Mouse (Mus musculus) heart, adult 11 months (tissue): ENCODE measurements at regions not wholly inside any gene's neighbourhood (a gene's known extent, or its start where the extent isn't known, plus 50 kb on each side); places are given as distances from the start of the nearest gene placed in this dataset.
A peak's percentile ranks its signal among the peaks of the same experiment; 100 is the strongest.

Experiments used
- DNase-seq: peaks from one replicate; pipeline ENCODE4 v3.0.0; 2022

GRCm38 (mm10) chr1:183622341-183622740, 204.3 kb downstream of the Hhipl2 start:
- DNase-seq = peak; percentile 6

DNA sequence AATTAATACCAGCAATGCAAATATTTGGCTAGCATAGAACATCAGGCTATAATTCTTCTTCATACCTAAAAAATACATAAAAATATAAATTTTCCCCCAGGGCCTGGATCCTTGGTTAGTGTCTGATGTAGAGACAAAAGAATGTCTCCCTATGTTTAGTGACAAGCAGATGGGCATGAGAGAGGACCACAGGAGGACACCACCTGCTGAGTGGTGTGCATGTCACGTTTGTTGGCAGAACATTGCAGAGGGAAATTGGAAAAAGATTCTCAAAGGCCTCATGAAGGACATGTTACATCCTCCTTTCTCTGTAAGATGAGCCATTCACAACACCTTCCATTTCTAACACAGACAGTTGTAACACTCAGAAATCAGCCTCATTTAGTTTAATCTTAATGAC, 206.3 kb downstream of the Hhipl2 start:
- DNase-seq = no peak

GRCm38 (mm10) chr1:183633810-183634209, 215.8 kb downstream of the Hhipl2 start:
- DNase-seq = peak; percentile 84

GRCm38 (mm10) chr1:183634836-183635235, 216.8 kb downstream of the Hhipl2 start:
- DNase-seq = peak; percentile 41

DNA sequence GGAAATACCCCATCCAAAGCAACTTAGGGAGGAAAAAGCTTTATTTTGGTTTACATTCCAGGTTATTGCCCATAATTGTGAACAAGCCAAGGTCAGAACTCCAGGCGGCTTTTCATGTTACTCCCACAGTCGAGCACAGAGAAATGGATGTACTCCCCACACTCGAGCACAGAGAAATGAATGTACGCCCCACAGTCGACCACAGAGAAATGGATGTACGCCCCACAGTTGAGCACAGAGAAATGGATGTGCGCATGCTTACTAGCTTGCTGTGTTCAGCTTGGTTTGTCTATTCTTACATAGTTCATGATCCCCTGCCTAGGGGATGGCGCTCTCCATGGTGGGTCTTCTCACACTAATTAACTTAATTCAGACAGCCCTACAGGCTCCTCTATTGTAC, 219.2 kb downstream of the Hhipl2 start:
- peak; percentile 59 for DNase-seq

GRCm38 (mm10) chr1:183639332-183639731, 221.3 kb downstream of the Hhipl2 start:
- DNase-seq = peak; percentile 69

DNA sequence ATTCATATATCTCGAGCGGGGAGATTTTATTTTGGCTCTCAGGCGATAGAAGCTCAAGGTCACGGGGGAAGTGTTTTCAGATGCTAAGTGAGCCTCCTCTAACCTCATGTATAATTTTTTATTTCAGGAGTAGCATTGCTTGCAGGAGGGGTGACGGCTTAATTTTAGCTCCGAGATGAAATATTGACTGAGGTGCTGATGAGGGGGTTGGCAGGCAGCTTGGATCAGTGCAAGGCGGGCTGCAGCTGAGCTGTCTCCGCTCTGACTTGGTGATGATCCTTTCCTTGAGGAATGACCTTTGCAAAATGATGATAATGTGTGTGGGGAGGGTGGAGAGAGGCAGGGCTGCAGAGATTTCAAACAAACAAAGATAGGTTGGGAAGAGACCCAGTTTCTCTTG, 222.6 kb downstream of the Hhipl2 start:
- DNase-seq = peak; percentile 73

GRCm38 (mm10) chr1:183644001-183644400, 226.0 kb downstream of the Hhipl2 start:
- DNase-seq = no peak

DNA sequence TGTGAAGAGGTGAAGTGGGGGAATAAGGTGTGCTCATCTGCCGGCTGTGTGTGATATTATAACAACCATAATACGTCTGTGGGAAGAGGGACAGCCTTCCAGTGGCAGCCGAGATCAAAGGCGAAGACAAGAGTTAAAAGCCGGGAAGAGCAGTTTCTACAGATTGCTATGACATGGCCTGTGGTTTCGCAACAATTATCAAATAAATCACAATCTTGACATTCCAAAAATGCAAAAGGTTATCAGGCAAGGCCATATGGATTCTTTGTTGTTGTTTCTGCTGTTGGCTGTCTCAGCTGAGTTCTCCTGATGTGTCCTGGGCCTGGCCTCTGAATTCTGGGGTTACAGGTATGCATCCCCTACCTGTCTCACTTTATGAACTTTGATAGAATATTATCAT, 235.9 kb downstream of the Hhipl2 start:
- no peak for DNase-seq

GRCm38 (mm10) chr1:183657043-183657442, 239.0 kb downstream of the Hhipl2 start:
- DNase-seq = no peak

GRCm38 (mm10) chr1:183660541-183660940, 242.5 kb downstream of the Hhipl2 start:
- DNase-seq = no peak

DNA sequence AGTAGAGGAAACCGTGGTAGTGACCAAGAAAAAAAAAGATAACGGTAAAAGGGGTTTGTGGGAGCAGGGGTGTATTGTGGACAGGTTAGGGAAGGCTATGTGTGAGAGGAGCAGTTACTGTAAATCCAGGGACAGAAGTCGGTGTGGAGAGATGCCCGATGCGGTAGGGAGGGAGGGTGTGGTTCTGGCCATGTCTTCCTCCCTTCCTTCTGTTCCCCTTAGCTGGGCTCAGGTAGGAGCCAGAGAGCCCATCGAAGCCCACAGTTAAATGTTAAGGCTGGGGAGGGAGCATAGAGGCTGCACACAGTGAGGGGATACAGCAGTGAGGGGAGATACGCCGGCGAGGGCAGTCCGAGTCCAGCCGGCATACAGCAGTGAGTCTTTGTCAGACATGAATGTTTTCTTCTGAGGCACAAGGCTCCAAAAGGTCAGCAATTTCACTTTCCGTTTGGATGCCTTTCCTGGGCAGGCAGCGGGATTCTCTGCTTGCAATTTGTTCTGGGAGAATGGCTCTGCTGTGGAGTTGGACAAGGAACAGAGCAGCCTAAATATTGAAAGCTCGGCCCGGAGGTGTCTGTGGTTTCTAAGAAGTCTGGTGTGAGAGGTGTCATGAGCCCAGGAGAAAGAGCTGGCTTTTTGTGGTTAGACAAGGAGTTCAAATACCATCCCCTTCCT, 244.5 kb downstream of the Hhipl2 start:
- DNase-seq = no peak

DNA sequence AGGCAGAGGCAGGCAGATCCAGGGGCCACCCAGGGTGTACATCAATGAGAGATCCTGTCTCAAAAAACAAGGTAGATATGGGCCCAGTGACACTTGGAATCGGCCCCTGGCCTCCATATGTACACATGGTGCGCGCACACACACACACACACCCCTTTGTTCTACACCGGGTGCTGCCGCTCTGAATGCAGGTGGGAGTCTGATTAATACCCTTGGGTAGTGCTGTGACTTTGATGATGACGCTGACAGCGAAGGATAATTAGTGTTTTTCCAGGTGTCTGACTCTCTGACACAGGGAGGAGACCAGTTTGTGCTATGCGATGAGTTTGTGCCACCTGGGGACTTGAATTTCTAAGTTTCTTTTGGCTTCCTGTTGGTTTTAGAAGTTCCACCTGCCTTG, 251.3 kb downstream of the Hhipl2 start:
- peak; percentile 82 for DNase-seq

DNA sequence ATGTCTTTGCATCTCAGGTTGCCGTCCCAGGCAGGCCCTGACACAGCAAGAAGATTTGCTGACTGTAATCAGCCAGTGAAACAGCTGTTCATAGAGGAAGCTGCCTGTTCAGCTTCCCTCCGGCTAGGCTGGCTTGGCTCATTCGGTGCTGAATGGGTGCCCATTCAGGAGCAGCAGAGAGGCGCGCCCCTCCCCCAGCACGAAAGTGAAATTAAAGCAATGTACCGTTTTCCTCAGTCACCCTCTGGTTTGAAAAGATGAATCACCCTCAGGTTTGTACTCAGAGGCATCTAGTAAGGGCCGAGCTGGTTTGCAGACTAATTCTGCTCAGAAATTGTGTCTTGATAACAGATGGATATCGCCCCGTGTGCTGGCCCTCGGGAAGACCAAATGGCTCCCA, 251.7 kb downstream of the Hhipl2 start:
- peak; percentile 95 for DNase-seq

DNA sequence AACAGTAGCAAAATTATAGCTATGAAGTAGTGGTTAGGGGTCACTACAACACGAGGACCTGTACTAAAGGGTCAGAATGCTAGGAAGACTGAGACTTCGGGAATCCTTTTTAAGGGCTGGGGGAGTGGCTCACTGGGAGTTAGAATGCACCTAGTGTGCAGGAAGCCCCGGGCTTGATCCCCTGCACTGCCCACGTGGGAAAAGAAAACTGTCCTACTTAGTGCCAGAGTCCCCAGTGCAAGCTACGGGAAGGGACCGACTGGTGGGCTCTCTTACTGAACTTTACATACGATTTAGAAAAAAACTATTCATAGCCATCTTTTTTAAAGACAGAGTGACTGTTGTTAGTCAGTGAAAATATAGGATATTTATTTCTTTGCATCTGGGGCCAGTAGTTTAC, 252.5 kb downstream of the Hhipl2 start:
- DNase-seq = peak; percentile 81

- DNase-seq = peak; percentile 92
These were observed 253.5 kb downstream of the Hhipl2 start for GRCm38 (mm10) chr1:183671541-183671940.

DNA sequence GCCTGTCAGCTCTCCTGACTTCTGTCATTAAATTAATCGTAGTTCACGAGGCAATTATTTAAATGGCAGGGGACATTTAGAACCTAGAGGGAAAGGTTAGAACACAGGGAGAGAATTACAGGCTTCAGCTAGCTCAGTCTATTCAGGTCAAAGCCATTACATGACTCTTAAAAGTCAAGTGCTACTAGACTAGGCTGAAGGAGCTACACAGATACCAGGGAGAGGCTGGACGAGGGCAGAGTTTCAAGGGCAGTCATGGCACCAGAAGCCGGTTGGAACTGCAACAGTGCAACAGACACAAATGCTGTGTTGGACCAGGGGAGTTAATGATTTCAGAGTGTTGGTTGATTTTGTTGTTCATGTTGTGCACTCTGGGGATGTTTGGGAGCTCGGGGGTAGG, 254.5 kb downstream of the Hhipl2 start:
- no peak for DNase-seq

- DNase-seq = peak; percentile 34
These were observed 259.6 kb downstream of the Hhipl2 start for GRCm38 (mm10) chr1:183677585-183677984.

DNA sequence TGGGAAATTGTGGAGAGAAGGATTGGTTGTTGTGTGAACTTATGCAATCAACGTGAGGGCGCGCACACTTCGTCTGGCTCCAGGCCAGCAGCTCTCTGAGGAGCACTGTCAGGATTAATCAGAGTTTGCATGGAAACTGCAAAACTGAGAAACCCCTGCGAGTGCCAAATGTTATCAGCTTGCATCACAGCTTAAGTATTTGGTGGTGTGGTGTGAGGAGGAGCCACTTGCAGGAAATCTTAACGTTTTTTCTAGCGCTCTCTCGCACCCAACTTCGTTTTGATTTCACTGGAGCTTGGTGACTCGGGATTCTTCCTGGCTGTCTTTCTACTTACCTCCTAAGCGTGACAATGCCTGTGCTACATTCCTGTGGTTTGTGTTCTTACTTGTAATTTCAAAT, 261.9 kb downstream of the Hhipl2 start:
- peak; percentile 96 for DNase-seq

DNA sequence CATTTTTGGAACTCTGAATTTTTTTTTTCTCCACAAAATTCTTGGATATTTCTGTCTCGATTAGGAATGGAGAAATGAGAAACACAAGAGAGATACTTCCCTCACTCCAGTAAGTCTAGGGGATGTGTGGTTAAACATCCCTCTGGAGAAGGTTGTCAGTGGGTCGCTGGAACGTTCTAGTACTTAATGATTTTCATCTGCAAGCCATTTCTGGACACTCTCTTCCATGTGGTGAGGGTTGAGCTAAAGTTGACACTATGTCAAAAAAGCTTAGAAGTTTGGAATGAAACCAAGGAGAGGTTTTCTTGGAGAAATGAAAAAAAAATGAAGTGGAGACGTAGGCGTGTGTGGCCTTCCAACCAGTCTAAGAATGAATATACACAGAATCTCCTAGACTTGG, 268.0 kb downstream of the Hhipl2 start:
- DNase-seq = peak; percentile 14

DNA sequence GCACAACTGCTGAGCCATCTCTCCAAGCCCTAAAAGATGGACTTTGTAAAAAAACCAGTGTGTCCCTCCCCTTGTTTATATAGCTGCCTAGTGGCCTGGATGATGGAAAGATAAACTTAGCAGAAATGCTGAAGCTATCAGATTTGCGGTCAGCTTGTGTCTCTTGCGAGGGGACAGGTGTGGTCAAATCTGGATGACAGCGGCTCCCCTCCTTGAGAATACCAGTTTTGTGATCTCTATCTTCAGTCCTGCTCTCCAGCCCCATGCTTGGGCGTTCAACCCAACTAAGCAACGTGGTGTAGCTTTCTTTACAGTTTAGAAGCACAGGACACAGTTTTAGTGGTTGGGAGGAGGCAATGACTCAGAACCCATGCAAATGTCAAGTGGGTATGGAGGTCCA, 274.7 kb downstream of the Hhipl2 start:
- peak; percentile 59 for DNase-seq

GRCm38 (mm10) chr1:183699284-183699683, 281.3 kb downstream of the Hhipl2 start:
- no peak for DNase-seq

GRCm38 (mm10) chr1:183702888-183703287, 284.9 kb downstream of the Hhipl2 start:
- no peak for DNase-seq

- no peak for DNase-seq
These were observed 294.9 kb downstream of the Hhipl2 start for GRCm38 (mm10) chr1:183712895-183713294.

GRCm38 (mm10) chr1:183717060-183717459, 296.0 kb upstream of the Dusp10 start:
- DNase-seq = no peak
